Mouse (Mus musculus) E14TG2a.4 (cell line): Measurements from ENCODE around the gene Flrt1.

Experiments used
- CTCF ChIP-seq: conservative IDR thresholded peaks from 2 replicates; pipeline ENCODE4 v1.5.1; 2014; ENCODE audit warnings: low read length
- NANOG ChIP-seq: IDR thresholded peaks from 2 replicates; pipeline ENCODE4 v1.6.1; 2014; ENCODE audit warnings: borderline replicate concordance, low read length, mixed read lengths
- POU5F1 ChIP-seq: IDR thresholded peaks from 2 replicates; pipeline ENCODE4 v1.6.1; 2014; ENCODE audit warnings: low read length, borderline replicate concordance

DNA sequence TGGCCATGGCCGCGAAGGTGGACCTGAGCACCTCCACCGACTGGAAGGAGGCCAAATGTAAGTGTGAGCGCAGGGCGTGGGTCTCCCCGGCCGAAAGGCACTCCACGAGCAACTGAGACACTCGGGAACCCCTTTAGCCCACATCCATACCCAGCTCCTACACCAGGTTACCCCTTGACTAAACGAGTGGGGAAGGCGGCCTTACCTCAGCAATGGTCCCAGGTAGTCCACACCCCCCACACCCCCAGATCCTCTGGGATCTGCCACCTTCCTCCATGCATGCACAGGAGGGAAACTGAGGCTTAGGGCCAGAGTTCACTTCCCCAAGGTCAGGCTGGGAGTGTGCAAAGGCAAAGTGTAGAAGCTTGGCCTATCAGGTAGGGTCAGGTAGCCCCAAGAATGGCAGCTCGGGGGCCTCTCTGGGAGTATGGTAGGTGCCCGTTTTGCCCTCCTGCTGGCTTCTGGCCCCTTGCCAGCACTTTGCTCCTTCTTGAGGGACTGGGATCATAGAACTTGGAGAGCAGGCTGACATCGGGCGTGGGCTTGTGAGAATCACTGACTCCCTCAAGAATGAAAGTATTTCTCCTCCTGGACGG is 48.3 kb downstream of the Flrt1 start:
- TF ChIP-seq CTCF, result no peak
- TF ChIP-seq NANOG, result no peak
- no peak for TF ChIP-seq POU5F1
